Mouse (Mus musculus) cerebellum, adult 2 months (tissue): ENCODE measurements around the gene Vps52.

Experiments used
- CTCF ChIP-seq: fragments of 200-500 bp; IDR thresholded peaks from 2 replicates; pipeline ENCODE4 v1.5.1; 2011; ENCODE audit warnings: low read depth, mild to moderate bottlenecking, control low read depth, low read length, moderate library complexity, borderline replicate concordance; ENCODE audit not compliant: insufficient read depth
- POLR2A ChIP-seq: fragments of 200-500 bp; IDR thresholded peaks from 2 replicates; pipeline ENCODE4 v1.6.1; 2011; ENCODE audit warnings: low read length, control low read depth, borderline replicate concordance; ENCODE audit not compliant: insufficient read depth

DNA sequence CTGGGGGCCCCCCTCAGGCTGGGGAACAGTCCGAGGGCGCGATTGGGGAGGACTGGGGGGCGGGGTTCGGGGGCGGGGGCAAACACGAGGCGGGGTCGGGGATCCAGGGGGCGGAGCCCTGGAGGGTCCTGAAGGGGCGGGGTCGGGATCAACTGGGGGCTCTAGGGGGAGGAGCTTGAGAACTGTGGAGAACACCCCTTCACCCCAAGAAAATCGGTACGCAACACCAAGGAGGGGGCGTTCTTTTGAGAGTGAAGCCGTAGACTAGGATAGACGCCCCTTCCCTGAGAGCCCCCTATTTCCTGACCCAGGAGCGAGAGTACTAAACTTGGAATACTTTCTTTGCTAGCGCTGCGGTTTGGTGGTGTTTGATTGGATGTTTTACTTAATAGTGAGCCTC is 39.3 kb upstream of the Vps52 start:
- TF ChIP-seq POLR2A (no peak), CTCF (no peak)
